In the genomic region with DNA sequence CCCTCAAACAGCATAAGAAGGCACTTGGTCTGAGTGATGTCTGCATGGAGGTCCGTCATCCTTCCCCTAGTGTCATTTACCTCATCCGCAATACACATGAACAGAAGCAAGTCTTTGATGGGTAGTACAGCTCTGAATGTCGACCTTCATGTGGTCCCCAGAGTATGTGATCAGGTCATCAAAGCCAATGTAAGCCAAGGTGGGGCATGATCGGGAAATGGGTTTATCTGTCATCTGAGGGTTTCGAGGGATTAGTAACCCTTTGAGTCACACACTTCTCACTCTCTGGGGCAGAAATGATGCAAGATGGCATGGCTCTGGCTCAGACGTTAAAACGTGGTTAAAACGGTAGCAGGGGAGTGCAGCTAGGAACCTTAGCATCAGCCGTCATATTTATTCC, we compare ENCODE assay signal across 30 mouse cellular contexts. TPM values are rescaled to one million over a fixed set of nuclear protein-coding genes. Genes with fewer than 3 reads are reported as not detected.
"Had no signal": no experiment of that assay in that cellular context is flagged by ENCODE, and none has a peak within 500 bp of the region (broad histone marks: within the 10 kb centered on the region; RNA-seq: fewer than 3 reads in every experiment).

No protein-coding gene starts in this region.

- H3K27me3 ChIP-seq: limb, embryonic 12.5 days; limb, embryonic 15.5 days; midbrain, embryonic 12.5 days; midbrain, embryonic 15.5 days had no signal

- DNase-seq: kidney, adult 9 months; kidney, postnatal 14 days; kidney, postnatal 4 days; left cerebral cortex, postnatal 4 days; liver, postnatal 0 days; lung, embryonic 14.5 days; retina, postnatal 1 day; right cerebral cortex, postnatal 25 days; thymus, postnatal 25 days had no signal

- H3K27ac ChIP-seq: limb, embryonic 12.5 days; limb, embryonic 15.5 days; liver, embryonic 14.5 days; macrophage; midbrain, embryonic 12.5 days; midbrain, embryonic 15.5 days; stomach, postnatal 0 days had no signal

- ATAC-seq: liver, postnatal 0 days; lung, postnatal 0 days; midbrain, embryonic 15.5 days had no signal

- H3K36me3 ChIP-seq: limb, embryonic 12.5 days; limb, embryonic 15.5 days; midbrain, embryonic 12.5 days; midbrain, embryonic 15.5 days had no signal

- H3K4me1 ChIP-seq: limb, embryonic 12.5 days; limb, embryonic 15.5 days; midbrain, embryonic 12.5 days; midbrain, embryonic 15.5 days had no signal

- H3K4me3 ChIP-seq: limb, embryonic 12.5 days; limb, embryonic 15.5 days; midbrain, embryonic 12.5 days; midbrain, embryonic 15.5 days had no signal

RNA-seq across cellular contexts. Expression of gene Gm17490, which starts 9.2 kb away (rescaled TPM):
- total RNA-seq: layer of hippocampus, adult 18-20 months; layer of hippocampus, postnatal 14 days; left cerebral cortex, adult 8-10 months; left cerebral cortex, postnatal 14 days; left cerebral cortex, postnatal 4 days; megakaryocyte, adult 5-6 weeks had no signal
- polyA plus RNA-seq: kidney, embryonic 16.5 days; limb, embryonic 12.5 days; limb, embryonic 15.5 days; liver, embryonic 11.5 days; liver, embryonic 14.5 days; liver, postnatal 0 days; lung, embryonic 14.5 days; lung, postnatal 0 days; macrophage; midbrain, embryonic 12.5 days; midbrain, embryonic 15.5 days; neural tube, embryonic 11.5 days; neural tube, embryonic 14.5 days; spleen, adult 2 months; stomach, embryonic 14.5 days; stomach, postnatal 0 days; thymus, postnatal 0 days; urinary bladder, adult 2 months had no signal

RNA-seq across cellular contexts. Expression of gene Il2ra, which starts 25.8 kb away (rescaled TPM):
- total RNA-seq: left cerebral cortex, postnatal 4 days had no signal
- polyA plus RNA-seq: kidney, embryonic 16.5 days; limb, embryonic 12.5 days; limb, embryonic 15.5 days; lung, embryonic 14.5 days; neural tube, embryonic 11.5 days; neural tube, embryonic 14.5 days; stomach, embryonic 14.5 days; stomach, postnatal 0 days had no signal
